Mouse (Mus musculus): ENCODE data around the gene Strap.

DNA sequence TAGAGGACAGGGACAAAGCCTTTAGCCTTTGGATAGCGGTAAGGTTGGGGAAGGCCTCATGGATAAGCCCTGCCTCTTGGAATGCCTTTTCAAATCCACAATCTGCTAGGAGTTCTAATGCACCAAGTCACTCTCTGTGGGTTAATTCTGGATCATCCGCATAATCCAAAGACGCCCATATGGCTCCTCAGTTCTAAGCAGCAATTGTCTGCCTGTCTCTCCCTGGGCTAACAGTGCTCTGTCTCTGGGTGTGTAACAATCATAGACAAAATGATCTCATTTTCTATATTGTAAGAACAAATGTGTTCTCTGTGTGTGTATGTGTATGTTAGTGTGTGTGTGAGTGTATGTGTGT lies 21.6 kb upstream of the Strap start:
- TF ChIP-seq EP300 (optimal IDR thresholded peaks at IDR 0.05) (no peak), CTCF (IDR thresholded peaks at IDR 0.05; ENCODE audit: low read depth) (no peak)

Measured in stomach, postnatal 0 days (tissue).